Mouse (Mus musculus): ENCODE data around the gene Zfyve28.

- TF ChIP-seq CTCF (IDR thresholded peaks at IDR 0.05) (no peak), POLR2A (IDR thresholded peaks at IDR 0.05; ENCODE audit: insufficient read depth, low read depth, low read length) (peak; percentile 90), EP300 (IDR thresholded peaks at IDR 0.05; ENCODE audit: insufficient read depth, low read depth, low read length) (peak; percentile 41; the same call in 1 of the 2 replicates)
Observed at GRCm38 (mm10) chr5:34187601-34188316, 100.5 kb downstream of the Zfyve28 start, which contains the start of gene Mxd4.
